Mouse (Mus musculus) kidney, adult 2 months (tissue): ENCODE data around the gene Adh4.

Experiments
- CTCF ChIP-seq: fragments of 200-500 bp; conservative IDR thresholded peaks from 2 replicates; pipeline ENCODE4 v1.5.1; 2011; ENCODE audit warnings: low read depth, mild to moderate bottlenecking, control low read depth, low read length, moderate library complexity, mixed read lengths; ENCODE audit not compliant: insufficient read depth, insufficient read length
- POLR2A ChIP-seq: fragments of 200-500 bp; IDR thresholded peaks from one replicate; pipeline ENCODE4 v1.6.1; 2011; ENCODE audit warnings: low read depth, low read length, control low read depth

GRCm38 (mm10) chr3:138442612-138443464 is 27.6 kb downstream of the Adh4 start, which contains the start of gene Adh5:
- TF ChIP-seq POLR2A (no peak), CTCF (no peak)
